Mouse (Mus musculus) kidney, adult 18-20 months (tissue): ENCODE measurements at regions not wholly inside any gene's neighbourhood (a gene's known extent, or its start where the extent isn't known, plus 50 kb on each side); places are given as distances from the start of the nearest gene placed in this dataset.

ENCODE experiments used
- DNase-seq: peaks from one replicate; pipeline ENCODE4 v3.0.0; 2021

DNA sequence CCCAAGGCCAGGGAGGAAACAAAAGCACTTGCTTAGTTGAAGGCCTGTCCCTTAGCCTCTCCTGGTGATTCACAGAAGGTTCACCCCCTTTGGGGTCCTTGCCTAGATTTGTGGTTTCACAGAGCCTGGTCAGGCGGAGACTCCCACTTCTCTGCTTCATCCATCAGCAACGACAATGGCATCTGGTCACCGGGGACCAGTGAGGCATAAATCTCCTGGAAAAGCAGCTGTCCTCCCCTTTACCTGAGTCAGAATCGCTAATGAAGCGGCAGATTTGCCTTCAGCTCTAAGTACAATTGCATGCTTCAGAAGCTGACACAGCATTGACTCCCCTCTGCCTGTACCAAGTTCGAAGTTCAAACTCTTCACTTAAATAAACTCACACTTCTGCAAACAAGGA lies 353.7 kb upstream of the Atp11b start:
- no peak for DNase-seq

GRCm38 (mm10) chr3:35402666-35403065 lies 351.2 kb upstream of the Atp11b start:
- no peak for DNase-seq

DNA sequence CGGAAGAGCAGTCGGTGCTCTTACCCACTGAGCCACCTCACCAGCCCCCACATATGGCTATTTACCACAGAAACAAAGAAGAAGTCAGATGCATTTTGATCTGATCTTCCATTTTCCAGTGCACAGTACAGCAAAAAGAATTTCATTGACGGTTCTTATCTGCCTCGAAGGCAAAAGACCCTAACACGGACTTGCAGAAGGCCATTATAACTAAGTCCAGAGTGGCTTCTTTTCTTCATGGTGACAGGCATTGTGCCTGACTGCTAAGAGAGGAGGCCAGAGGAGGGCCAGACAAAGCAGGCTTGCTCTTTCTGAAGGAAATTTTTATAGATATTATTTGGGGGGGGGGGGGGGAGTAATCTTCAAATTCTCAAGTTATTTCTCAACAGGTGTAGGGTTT lies 350.0 kb upstream of the Atp11b start:
- no peak for DNase-seq

- no peak for DNase-seq
Observed at GRCm38 (mm10) chr3:35404492-35405390, 349.2 kb upstream of the Atp11b start.

GRCm38 (mm10) chr3:35405621-35406079 lies 348.3 kb upstream of the Atp11b start:
- peak; percentile 5 for DNase-seq

DNA sequence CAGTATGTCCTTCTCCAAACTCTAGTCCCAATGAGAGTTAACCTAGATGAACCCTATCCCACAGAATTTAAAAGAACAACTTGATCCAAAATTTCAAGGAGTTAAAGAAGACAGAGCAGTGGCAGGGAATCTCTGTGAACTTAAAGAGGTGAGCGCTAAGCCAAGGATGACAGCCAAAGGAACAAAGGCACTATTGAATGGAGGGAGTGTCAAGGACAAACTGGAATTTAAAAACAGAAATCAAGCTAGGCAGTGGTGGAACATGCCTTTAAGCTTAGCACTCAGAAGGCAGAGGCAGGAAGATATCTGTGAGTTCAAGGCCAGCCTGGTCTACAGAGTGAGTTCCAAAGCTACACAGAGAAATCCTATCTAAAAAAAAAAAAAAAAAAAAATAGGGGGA lies 316.2 kb upstream of the Atp11b start:
- no peak for DNase-seq

DNA sequence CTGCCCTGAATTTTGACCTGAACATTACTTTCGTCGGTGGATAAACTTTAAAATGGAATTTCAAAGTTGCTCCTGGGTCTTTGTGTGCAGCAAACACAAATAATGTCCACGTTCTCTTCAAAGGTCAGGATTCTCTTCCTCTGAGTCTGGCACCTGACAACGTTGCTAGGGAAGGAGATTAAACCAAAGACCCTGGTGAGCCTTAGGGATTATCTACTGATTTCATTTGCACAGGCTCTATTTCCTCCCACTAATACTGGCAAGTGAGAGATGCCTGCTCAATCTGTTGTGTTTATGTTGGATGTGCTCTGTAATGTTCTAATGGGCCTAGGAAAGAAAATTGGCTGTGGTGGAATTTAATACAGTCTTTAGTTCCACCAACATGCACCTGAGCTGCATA lies 291.0 kb upstream of the Atp11b start:
- DNase-seq, result no peak

DNA sequence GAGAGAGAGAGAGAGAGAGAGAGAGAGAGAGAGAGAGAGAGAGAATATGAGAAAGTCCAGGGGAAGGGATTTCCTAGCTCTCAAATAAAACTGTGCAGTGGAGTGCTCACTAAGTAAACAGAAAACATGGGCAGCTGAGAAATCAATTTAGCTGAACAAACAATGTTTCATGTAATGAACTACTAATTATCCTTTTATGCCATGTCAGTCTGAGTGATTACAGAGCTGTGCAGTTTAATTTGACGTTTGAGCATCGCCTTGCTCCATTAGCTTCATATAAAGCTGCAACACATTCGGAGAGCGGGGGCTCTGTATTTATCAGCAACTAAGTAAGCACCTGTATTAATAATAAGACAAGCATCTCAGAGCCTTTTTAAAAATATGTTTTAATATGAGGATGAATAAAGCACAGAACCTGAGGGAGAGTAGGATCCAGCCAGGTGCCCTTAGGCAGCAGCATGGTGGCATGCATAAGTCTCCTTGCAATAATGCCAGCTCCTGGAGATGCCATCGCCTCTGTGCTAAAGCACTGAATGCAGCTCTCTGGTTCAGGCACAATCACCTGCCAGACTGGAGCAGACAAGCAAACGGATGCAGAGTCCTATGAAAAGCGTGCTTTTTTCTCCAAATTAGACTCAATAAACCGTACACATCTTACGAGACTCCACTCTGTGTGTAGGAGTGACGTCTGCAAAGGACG lies 289.5 kb upstream of the Atp11b start:
- DNase-seq, result no peak

- no peak for DNase-seq
Observed at GRCm38 (mm10) chr3:35465956-35466355, 287.9 kb upstream of the Atp11b start.

GRCm38 (mm10) chr3:35473351-35473750 lies 280.6 kb upstream of the Atp11b start:
- DNase-seq, result no peak

DNA sequence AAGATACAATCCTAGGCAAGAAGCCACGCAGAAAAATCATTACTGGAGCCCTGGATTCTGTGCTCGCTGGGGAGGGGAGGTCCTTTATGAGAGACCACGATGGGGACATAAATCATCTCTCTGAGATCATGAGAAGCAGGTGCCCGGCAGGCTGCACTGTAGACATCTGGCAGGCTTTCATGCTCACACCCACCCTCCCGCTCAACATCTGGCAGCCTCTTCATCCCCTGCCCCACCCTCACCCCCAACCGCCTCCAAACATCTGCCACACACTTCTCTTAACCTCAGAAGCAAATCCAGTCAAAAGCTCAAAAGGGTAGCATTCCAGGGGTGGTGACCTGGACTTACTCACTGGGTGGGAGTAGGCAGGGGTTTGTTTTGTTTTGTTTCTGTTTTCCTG lies 279.5 kb upstream of the Atp11b start:
- no peak for DNase-seq

- DNase-seq, result no peak
Observed at GRCm38 (mm10) chr3:35475326-35475725, 278.6 kb upstream of the Atp11b start.

GRCm38 (mm10) chr3:35480714-35481695 lies 272.9 kb upstream of the Atp11b start:
- DNase-seq, result no peak

- no peak for DNase-seq
Observed at GRCm38 (mm10) chr3:35481841-35482240, 272.1 kb upstream of the Atp11b start.

DNA sequence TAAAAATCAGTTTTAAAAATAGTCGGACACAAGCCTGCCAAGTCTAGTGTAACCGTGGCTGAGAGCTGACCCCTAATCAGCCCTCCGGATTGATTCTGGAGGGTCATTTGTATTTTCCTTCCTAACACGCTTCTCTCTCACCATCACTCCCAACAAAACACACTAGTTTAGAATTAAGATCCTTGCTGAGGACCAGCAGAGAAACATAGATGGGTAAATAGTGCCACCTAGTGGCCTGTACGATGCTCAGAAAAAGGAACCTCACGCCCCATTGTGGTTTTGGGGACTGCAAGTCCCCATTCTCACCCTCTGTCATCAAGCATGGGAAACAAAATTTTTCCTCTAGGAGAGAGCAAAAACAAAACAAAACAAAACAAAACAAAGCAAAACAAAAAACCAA lies 271.6 kb upstream of the Atp11b start:
- DNase-seq, result peak; percentile 19

DNA sequence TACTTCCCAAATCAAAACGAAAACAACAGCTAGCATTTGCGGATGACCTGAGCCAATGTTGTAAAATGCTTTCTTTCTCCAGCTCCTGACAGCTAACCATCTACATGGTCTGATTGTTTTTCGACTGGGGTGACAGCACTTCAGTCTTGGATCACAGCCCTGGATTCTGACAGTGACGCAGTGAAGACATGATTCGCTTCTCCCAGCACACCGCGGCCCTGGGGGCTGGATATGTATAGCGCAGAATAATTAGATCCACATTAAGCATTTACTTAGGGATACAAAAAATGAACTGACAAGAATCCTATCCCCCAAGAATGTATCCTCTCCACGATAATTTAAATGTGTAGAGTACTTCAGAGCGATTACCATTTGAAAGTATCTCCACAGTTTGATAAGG lies 271.1 kb upstream of the Atp11b start:
- DNase-seq, result no peak

GRCm38 (mm10) chr3:35496027-35496824 lies 257.7 kb upstream of the Atp11b start:
- no peak for DNase-seq

DNA sequence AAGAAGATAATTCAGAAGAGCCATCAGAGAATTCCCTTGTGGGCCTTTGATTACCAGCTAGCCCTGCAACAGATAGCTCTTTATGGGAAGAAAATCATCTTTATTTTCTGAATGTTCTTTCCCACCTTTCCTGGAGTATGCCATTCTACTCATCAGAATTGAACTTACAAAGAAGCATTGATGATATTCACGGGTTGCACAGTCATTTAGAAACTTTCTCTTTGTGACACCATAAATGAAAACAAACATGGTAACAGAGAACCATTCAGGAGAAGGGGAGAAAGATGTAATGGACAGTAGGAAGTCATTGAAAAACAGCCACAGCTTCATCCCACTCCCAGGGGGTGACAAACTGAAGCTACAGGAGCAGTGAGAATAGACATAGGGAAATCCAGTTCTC lies 243.6 kb upstream of the Atp11b start:
- DNase-seq, result no peak

- no peak for DNase-seq
Observed at GRCm38 (mm10) chr3:35516517-35516916, 237.4 kb upstream of the Atp11b start.

- no peak for DNase-seq
Observed at GRCm38 (mm10) chr3:35520131-35520530, 233.8 kb upstream of the Atp11b start.

DNA sequence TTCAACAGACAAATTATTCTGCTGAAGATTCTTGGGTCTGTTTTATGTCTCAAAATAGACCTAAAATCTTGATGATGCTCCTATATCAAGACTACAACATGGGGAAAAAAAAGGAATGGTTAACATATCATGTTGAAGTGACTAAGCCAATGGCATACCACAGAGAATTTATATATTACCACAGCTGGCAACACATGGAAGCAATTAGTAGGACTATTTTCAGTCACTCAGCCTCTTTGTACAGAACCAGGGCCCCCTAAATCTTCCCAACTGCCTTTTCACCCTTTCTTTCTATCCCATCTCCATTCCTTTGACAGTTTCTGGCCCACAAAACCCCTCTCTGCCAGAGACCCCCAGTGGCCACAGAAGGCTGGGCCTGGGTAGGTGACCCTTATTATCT lies 206.2 kb upstream of the Atp11b start:
- DNase-seq, result no peak

DNA sequence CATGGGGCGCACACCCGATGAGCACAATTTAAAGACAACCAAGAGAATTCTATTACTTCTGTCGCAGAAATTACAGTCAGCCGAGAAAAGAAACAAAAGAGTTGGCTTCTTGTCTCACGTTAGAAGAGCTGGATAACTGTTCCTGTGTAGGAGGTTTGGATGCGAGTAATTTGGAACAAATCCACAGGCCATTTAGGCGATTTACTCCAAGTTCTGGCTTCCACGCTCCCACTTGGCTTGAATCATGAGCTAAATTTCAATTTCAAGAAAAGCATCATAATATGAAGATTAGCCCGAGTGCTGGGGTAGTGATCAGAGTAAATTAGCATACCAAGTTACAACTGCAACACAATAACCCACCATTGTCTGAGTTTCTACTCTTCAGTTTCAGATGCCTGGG lies 202.1 kb upstream of the Atp11b start:
- DNase-seq, result no peak
